9 mouse cellular contexts compared by ENCODE assay signal in the genomic region with DNA sequence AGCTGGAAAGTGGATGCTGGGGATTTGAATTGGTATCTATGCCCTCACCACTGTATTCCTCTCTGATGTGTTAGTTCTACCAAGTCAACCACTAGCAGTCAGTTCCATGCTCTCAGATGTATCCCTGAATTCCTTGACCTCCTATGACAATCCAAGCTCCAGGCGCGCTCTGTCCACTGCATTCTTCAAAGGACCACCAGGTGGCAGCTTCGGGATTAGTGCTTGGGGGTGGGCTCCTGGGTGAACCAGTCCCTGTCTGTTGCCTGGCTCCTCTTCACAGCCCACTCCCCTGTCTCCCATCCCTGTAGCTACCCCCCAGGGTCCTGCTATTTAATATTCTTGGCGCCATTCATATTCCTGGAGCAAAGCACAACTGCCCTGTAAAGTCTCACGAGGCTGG. TPM values are rescaled to one million over a fixed set of nuclear protein-coding genes. Genes with fewer than 3 reads are reported as not detected.
DNase-seq lines count a peak whose midpoint lies in the region; ATAC-seq lines count a peak whose summit lies in the region.
"Had no signal": no experiment of that assay in that cellular context is flagged by ENCODE, and none has a peak within 500 bp of the region (broad histone marks: within the 10 kb centered on the region; RNA-seq: fewer than 3 reads in every experiment).

No protein-coding gene starts in this region.

- H3K4me3 ChIP-seq in heart, embryonic 12.5 days: no peak overlapping the region
- H3K4me3 ChIP-seq: midbrain, embryonic 12.5 days had no signal

- H3K27me3 ChIP-seq in heart, embryonic 12.5 days (replicated peaks): no peaks in the 10 kb centered on the region; the same call in 1 of the 2 replicates

- ATAC-seq in heart, embryonic 12.5 days (ENCODE audit: insufficient number of reproducible peaks, low FRiP score): no peak
- no peak for ATAC-seq in megakaryocyte-erythroid progenitor cell, adult 5-6 weeks (replicated peaks; ENCODE audit: low FRiP score, low TSS enrichment, poor library complexity, severe bottlenecking)

- intact Hi-C loops in heart, postnatal 10 days (cut with DNase I): loop anchor here (1.0 to 10.0 kb wide), 4 partner anchors 29 to 390 kb away; a partner anchor contains a TSS

- 10% methylated on average over 5 of the region's 5 CpGs for WGBS in heart, embryonic 12.5 days

- H3K9ac ChIP-seq in heart, embryonic 12.5 days: no peak overlapping the region
- H3K9ac ChIP-seq: midbrain, embryonic 12.5 days had no signal

- H3K4me1 ChIP-seq in heart, embryonic 12.5 days (replicated peaks): peaks cover 50% of the 10 kb centered on the region

- H3K9me3 ChIP-seq in heart, embryonic 12.5 days (replicated peaks): no peaks in the 10 kb centered on the region
- H3K9me3 ChIP-seq: midbrain, embryonic 12.5 days had no signal

- no peaks in the 10 kb centered on the region for H3K36me3 ChIP-seq in heart, embryonic 12.5 days
- H3K36me3 ChIP-seq: midbrain, embryonic 12.5 days had no signal

- DNase-seq in heart, postnatal 10 days: peak; percentile 63 to 79
- peak; percentile 57 for DNase-seq in ovary, postnatal 36 days (ENCODE audit: low spot score)
- DNase-seq in ovary, adult 18-20 months (ENCODE audit: low spot score): no peak
- DNase-seq in embryo, embryonic 10 days (ENCODE audit: low spot score): peak; percentile 86
- peak; percentile 76 for DNase-seq in lung, postnatal 10 days
- DNase-seq in c-Kit-positive CD71-positive TER-119-positive erythroid progenitor cells, embryonic 14.5 days (ENCODE audit: low spot score): no peak

- H3K27ac ChIP-seq in heart, embryonic 12.5 days (ENCODE audit: poor library complexity, severe bottlenecking): no peak overlapping the region

- H3K4me2 ChIP-seq in heart, embryonic 12.5 days: no peak overlapping the region
- H3K4me2 ChIP-seq: midbrain, embryonic 12.5 days had no signal

RNA-seq across cellular contexts. Expression of a gene that starts 1.5 kb away (rescaled TPM):
- total RNA-seq in heart, postnatal 10 days (2021): 1 to 10 TPM in 1 of 2 experiments, under 1 TPM in 1; 0.96 to 1.7 TPM
- polyA plus RNA-seq in heart, embryonic 12.5 days (2016; fragmentation: Nextera tagmentation; extraction: Ambion mirVana): 7.6 and 9.1 TPM in 2 replicates
- total RNA-seq in megakaryocyte-erythroid progenitor cell, adult 5-6 weeks (2014; fragmentation: Nextera tagmentation): not detected in 2 replicates
- total RNA-seq in megakaryocyte-erythroid progenitor cell, adult 5-6 weeks (2017): not detected in 2 replicates

Comparison
In these comparisons a context has a peak if more than half of its experiments do, and no peak if none do; other contexts are left out.
1. DNase-seq: peak in heart, postnatal 10 days (2 of 2), ovary, postnatal 36 days (single experiment), embryo, embryonic 10 days (single experiment) and lung, postnatal 10 days (single experiment); none in ovary, adult 18-20 months (single experiment) and c-Kit-positive CD71-positive TER-119-positive erythroid progenitor cells, embryonic 14.5 days (single experiment).